Mouse (Mus musculus) limb, embryonic 14.5 days (tissue): ENCODE data around the gene Ttll12. TPM values are rescaled to one million over a fixed set of nuclear protein-coding genes. Genes with fewer than 3 reads are reported as not detected.

Experiments used
- ATAC-seq: fragments of 200-750 bp; cut with Nextera tagmentation; 2 replicates; pipeline ENCODE4 v1.8.0; 2017; ENCODE audit warnings: low read depth, moderate number of reproducible peaks, moderate TSS enrichment; ENCODE audit not compliant: low FRiP score
- DNase-seq: peaks from one replicate; pipeline ENCODE4 v3.0.0-alpha.2; 2015; ENCODE audit warnings: low spot score
- H3K27ac ChIP-seq: fragments of 300-500 bp; sonication (generic); replicated peaks from 2 replicates; pipeline ENCODE4 v1.5.1; 2014; ENCODE audit warnings: low read depth, mild to moderate bottlenecking, low read length, moderate library complexity, mixed read lengths
- H3K27me3 ChIP-seq: fragments of 300-500 bp; sonication (generic); 2 replicates; pipeline ENCODE4 v1.6.1; 2014; ENCODE audit warnings: low read length, mixed read lengths; ENCODE audit not compliant: control insufficient read depth, insufficient read depth
- H3K36me3 ChIP-seq: fragments of 300-500 bp; sonication (generic); 2 replicates; pipeline ENCODE4 v1.6.1; 2014; ENCODE audit warnings: mild to moderate bottlenecking, low read length, moderate library complexity, mixed read lengths; ENCODE audit not compliant: control insufficient read depth, insufficient read depth
- H3K4me1 ChIP-seq: fragments of 300-500 bp; sonication (generic); 2 replicates; pipeline ENCODE4 v1.6.1; 2014; ENCODE audit warnings: antibody characterized with exemption, low read length, mixed read lengths; ENCODE audit not compliant: control insufficient read depth, insufficient read depth
- H3K4me2 ChIP-seq: fragments of 300-500 bp; sonication (generic); replicated peaks from 2 replicates; pipeline ENCODE4 v1.6.1; 2014; ENCODE audit warnings: low read depth, mild to moderate bottlenecking, low read length, moderate library complexity; ENCODE audit not compliant: severe bottlenecking
- H3K4me3 ChIP-seq: fragments of 300-500 bp; sonication (generic); replicated peaks from 2 replicates; pipeline ENCODE4 v1.5.1; 2014; ENCODE audit warnings: low read length
- H3K9ac ChIP-seq: fragments of 300-500 bp; sonication (generic); 2 replicates; pipeline ENCODE4 v1.6.1; 2014; ENCODE audit warnings: mild to moderate bottlenecking, low read depth, low read length, moderate library complexity; ENCODE audit not compliant: severe bottlenecking
- H3K9me3 ChIP-seq: fragments of 300-500 bp; sonication (generic); 2 replicates; pipeline ENCODE4 v1.6.1; 2016; ENCODE audit warnings: low read length; ENCODE audit not compliant: control insufficient read depth
- POLR2A ChIP-seq: fragments of 200-500 bp; IDR thresholded peaks from 2 replicates; pipeline ENCODE4 v1.8.0; 2012; ENCODE audit warnings: inconsistent platforms, mild to moderate bottlenecking, moderate library complexity, borderline replicate concordance; ENCODE audit not compliant: insufficient read depth, insufficient read length; ENCODE audit errors: extremely low read depth
- WGBS: fragments of 180-500 bp; shearing (Covaris S2); extraction: QIAGEN DNeasy Blood & Tissue Kit; methylation state at CpG from one replicate; pipeline ENCODE4 v1.1.7; 2014; 5-methylcytosine and 5-hydroxymethylcytosine counted together
- polyA plus RNA-seq, 2 experiments: library from polyadenylated mRNA; depleted of rRNA in 1 of 2; stranded (reverse) in 1 of 2; unstranded in 1 of 2; fragments of >200 nt; fragmentation: Nextera tagmentation in 1 of 2; extraction: Ambion mirVana in 1 of 2; gene quantifications; 2 replicates each; pipeline versions ENCODE4 v1.2.1 to v1.2.3; 2012 to 2014

Gene Ttll12
- polyA plus RNA-seq, 2 experiments: 35.1 to 35.6 TPM

- no peak for ATAC-seq
- H3K9ac ChIP-seq: no peak overlapping the region
- no peaks in the 10 kb centered on the region for H3K27me3 ChIP-seq
- H3K36me3 ChIP-seq: peaks cover under 1% of the 10 kb centered on the region; the same call in 1 of the 2 replicates
- no peak for DNase-seq
- WGBS: 57% methylated on average over 11 of the region's 11 CpGs
- no peak overlapping the region for H3K4me2 ChIP-seq
- no peaks in the 10 kb centered on the region for H3K4me1 ChIP-seq
- no peak overlapping the region for H3K27ac ChIP-seq
- TF ChIP-seq POLR2A: no peak
- H3K4me3 ChIP-seq: no peak overlapping the region
- no peaks in the 10 kb centered on the region for H3K9me3 ChIP-seq
Measured at GRCm38 (mm10) chr15:83569682-83570081, 25.3 kb downstream of the Ttll12 start.

DNA sequence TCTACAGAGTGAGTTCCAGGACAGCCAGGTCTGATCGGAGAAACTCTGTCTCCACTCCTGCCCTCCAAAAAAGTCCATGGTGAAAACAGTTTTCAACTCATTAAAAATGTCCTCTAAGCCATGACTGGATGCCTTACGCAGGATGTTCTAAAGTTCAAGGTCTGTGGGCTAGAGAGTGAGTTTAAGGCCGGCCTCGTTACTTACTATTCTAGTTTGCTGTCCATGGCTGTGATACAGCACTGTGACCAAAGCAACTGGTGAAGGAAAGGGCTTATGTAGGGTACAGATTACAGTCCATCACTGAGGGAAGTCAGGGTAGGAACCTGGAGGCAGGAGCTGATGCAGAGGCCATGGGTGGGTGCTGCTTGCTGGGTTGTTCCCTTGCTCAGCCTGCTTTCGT, 26.4 kb downstream of the Ttll12 start:
- WGBS: 95% methylated on average over 5 of the region's 5 CpGs
- H3K9me3 ChIP-seq: no peaks in the 10 kb centered on the region
- ATAC-seq: no peak

DNA sequence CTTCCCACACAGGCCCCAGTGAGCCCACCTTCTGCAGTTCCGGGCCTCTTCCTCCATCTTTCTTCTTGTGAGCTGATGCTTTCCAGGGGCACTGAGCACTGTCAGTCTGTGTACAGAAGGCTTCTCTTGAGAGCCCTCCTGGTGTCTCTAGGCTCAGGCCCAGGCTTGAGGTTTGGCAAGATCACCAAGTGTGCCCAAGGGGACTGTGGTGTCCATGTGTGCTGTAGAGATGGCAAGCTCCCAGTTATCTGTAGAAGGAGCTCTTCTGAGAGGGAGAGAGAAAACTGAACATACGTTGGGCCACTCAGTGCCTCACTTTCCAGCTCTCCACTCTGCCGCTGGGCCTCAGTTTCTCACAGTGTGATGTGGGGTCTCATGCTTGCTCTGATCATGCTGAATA, 27.2 kb downstream of the Ttll12 start:
- Histone ChIP-seq H3K27ac (no peak overlapping the region), H3K4me2 (no peak overlapping the region), H3K27me3 (no peaks in the 10 kb centered on the region), H3K4me3 (no peak overlapping the region), H3K9me3 (no peaks in the 10 kb centered on the region), H3K36me3 (no peaks in the 10 kb centered on the region), H3K4me1 (peaks cover 15% of the 10 kb centered on the region), H3K9ac (no peak overlapping the region)
- 86% methylated on average over 3 of the region's 3 CpGs for WGBS
- TF ChIP-seq POLR2A: no peak
- no peak for DNase-seq
- no peak for ATAC-seq

More for the DNA sequence above, 26.4 kb downstream of the Ttll12 start:
- H3K36me3 ChIP-seq: no peaks in the 10 kb centered on the region
- TF ChIP-seq POLR2A: no peak
- H3K27ac ChIP-seq: no peak overlapping the region
- no peak overlapping the region for H3K4me2 ChIP-seq
- no peak overlapping the region for H3K4me3 ChIP-seq
- H3K27me3 ChIP-seq: no peaks in the 10 kb centered on the region
- H3K9ac ChIP-seq: no peak overlapping the region
- peaks cover 8% of the 10 kb centered on the region; the same call in 1 of the 2 replicates for H3K4me1 ChIP-seq
- DNase-seq: no peak

- H3K4me1 ChIP-seq: peaks cover 15% of the 10 kb centered on the region
- no peak overlapping the region for H3K4me3 ChIP-seq
- H3K4me2 ChIP-seq: no peak overlapping the region
- no peak overlapping the region for H3K9ac ChIP-seq
- H3K36me3 ChIP-seq: no peaks in the 10 kb centered on the region
- no peak for DNase-seq
- ATAC-seq: no peak
- WGBS: 76% methylated on average over 5 of the region's 5 CpGs
- H3K27me3 ChIP-seq: no peaks in the 10 kb centered on the region
- H3K27ac ChIP-seq: no peak overlapping the region
- H3K9me3 ChIP-seq: no peaks in the 10 kb centered on the region
- TF ChIP-seq POLR2A: no peak
Measured at GRCm38 (mm10) chr15:83566006-83566405, 29.0 kb downstream of the Ttll12 start.

DNA sequence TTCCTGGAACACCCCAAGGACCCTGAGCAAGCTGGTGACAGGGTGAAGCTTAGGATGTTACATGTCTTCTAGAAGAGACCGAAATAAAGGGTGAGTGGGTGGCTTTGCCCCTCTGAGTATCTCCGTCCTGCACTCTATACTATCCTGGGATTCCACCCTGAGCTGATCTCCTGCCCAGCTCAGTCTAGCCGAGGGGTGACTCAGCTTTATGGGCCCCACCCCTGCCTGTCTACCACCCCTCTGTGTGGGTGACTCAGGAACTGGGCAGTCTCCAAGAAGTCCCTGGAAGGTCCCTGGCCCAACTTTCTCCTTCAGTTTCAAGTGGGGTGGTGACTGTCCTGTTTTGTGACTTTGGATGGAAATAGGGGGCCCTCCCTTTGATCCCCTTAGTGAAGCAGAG, 29.5 kb downstream of the Ttll12 start:
- H3K27ac ChIP-seq: no peak overlapping the region
- ATAC-seq: no peak

More for the DNA sequence above, 29.5 kb downstream of the Ttll12 start:
- H3K36me3 ChIP-seq: no peaks in the 10 kb centered on the region
- H3K4me2 ChIP-seq: no peak overlapping the region
- TF ChIP-seq POLR2A: no peak
- no peak overlapping the region for H3K9ac ChIP-seq
- H3K4me3 ChIP-seq: no peak overlapping the region
- 88% methylated on average over 3 of the region's 3 CpGs for WGBS
- DNase-seq: no peak
- H3K27me3 ChIP-seq: no peaks in the 10 kb centered on the region
- no peaks in the 10 kb centered on the region for H3K9me3 ChIP-seq
- H3K4me1 ChIP-seq: peaks cover 15% of the 10 kb centered on the region
